Mouse (Mus musculus) G1E (cell line): ENCODE results near the gene Ccr4.

ENCODE experiments used
- CTCF ChIP-seq: IDR thresholded peaks from 2 replicates; pipeline ENCODE4 v1.5.1; 2012; ENCODE audit warnings: low read depth, low read length, inconsistent platforms, mixed read lengths
- GATA1 ChIP-seq: IDR thresholded peaks from 2 replicates; pipeline ENCODE4 v1.6.1; 2012; ENCODE audit warnings: borderline replicate concordance, low read length, inconsistent platforms, mixed read lengths
- POLR2AphosphoS5 ChIP-seq: IDR thresholded peaks from 2 replicates; pipeline ENCODE4 v1.6.1; 2012; ENCODE audit warnings: low read depth, low read length, inconsistent platforms; ENCODE audit not compliant: insufficient replicate concordance
- TAL1 ChIP-seq: conservative IDR thresholded peaks from 2 replicates; pipeline ENCODE4 v1.6.1; 2012; ENCODE audit warnings: low read depth, low read length, inconsistent platforms, mixed read lengths

GRCm38 (mm10) chr9:114509785-114510184 lies 5.1 kb upstream of the Ccr4 start:
- TF ChIP-seq GATA1 = no peak
- TF ChIP-seq CTCF = no peak
- TF ChIP-seq TAL1 = no peak
- TF ChIP-seq POLR2AphosphoS5 = no peak
